Mouse (Mus musculus) c-Kit-positive CD71-positive TER-119-negative erythroid progenitor cells, embryonic 14.5 days (primary cell): ENCODE results near the gene Kif23.
A peak's percentile ranks its signal among the peaks of the same experiment; 100 is the strongest.

Experiments
- DNase-seq: peaks from one replicate; pipeline ENCODE4 v3.0.0-alpha.2; 2013; ENCODE audit warnings: low read depth

Kif23 gene

DNA sequence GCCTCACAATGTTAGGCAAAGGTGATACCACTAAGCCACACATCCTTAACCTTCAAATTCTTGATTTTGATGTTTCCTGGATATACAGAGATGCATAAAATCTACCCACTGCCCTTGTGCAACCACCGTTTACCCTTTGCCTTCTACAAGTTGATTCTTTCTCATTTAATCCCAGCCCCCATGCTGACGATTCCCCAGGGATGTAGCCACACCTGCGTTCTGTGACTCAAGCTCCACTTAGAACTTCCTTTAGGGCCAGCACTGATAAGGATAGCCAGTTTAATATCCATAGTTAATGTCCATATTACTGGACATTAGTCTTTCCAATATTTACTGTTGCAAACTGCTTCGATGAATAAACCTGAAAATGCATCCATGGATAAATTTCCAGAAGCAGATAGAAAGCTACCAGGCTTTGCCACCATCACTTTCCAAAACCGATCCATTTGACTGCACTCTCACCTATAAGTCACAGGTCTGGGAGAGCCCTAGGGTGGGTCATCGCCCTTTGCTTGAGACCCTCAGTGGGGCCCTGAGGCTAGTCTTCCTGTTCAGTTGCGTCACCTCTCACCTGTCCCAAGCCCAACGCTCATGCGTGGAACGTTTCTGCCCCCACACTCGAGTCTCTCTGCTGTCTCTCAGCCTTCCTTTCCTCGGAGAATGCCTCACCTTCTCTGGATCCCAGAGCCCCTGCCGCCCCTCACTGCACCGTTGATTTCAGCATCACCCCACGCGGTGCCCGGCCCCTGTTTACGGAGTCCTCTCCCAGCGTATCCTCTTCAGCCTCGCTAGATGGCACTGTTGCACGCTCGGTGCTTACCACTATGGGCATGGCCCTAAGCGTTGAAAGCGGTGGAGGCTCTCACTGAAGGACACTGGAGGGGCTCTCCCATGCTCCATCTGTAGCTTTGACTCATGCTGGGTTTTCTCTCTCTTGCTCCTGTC, 1.1 kb upstream of the Kif23 start:
- DNase-seq = peak; percentile 82

DNA sequence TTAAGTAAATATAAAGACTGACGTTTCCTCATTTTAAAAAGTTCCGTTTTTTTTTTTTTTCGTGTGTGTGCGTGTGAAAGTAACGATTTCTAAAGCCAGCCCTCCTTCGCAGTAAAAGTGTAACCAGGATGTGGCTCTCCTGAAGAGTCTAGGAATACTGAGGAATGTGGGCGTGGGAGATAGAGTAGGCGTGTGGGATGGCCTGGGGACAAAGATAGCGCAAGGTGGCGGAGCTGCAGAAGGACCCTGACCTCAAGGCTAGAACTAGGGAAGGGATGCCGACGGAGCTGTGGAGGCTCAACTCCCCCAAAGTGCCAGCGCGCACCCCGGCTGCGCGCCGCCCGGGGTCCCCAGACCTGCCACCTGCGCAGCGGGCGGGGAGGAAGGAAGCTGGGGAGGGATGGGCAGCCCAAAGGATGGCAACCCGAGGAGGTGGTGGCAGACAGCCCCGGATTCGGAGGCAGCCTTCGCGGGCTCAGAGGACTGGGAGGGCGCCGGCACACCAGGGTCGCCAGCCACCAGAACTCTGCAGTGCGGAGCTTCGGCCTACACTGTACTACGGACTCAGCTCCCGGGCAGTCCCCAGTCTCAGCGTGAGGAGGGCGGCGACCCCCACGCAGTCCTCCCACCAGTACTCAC, 482 bp downstream of the Kif23 start:
- DNase-seq = peak; percentile 40

DNA sequence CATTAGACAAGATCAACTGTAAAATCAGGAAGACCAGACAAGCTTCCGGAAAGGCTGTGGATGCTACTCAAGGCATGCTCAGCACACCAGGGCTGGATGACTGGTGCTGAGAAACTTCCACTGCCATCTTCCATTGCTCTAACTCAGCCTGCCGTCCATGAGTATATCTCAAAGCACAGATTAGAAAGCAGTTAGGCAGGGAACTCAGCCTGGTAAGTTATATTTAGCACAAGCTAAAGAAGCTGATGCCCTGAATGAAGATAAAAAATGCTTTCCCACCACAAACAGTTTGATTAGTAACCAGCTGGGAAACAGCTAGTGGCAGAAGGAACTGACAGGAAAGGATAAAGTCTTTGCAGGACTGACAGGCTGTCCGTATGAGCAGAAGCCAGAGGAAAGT, 5.5 kb downstream of the Kif23 start:
- no peak for DNase-seq

DNA sequence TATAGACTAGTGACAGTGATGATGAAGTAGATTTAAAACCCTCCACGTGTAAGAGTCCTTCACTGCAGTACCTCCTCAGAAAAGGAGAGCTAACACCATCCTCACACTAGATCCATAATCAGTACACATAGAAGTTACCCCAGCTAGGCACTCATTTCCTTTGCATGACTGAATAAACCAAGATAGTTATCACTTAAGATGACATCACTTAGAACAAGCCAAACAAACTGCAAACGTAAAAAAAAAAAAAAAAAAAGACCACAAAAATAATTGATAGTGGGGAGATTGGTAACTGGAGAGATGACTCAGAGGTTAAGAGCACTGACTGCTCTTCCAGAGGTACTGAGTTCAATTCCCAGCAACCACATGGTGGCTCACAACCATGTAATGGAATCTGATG, 13.2 kb downstream of the Kif23 start:
- DNase-seq = no peak

DNA sequence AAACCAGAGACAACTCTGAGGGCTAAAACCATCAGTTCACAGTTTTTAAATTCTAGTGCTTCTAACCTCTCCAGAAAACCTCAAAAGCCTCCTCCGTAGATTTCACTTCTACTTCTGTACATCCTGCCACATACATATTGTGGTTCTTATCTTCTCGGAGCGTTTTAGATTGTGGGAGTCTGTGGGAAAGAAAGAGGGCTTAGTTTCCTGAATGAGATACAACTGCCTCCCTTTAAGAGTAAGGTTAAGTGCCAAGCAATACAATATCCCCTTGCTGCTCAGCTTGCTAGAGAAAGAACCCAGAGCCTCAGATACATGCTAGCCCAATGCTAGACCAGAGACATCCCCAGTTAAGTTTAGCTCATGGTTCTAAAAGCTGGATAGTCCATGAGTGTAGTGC, 14.6 kb downstream of the Kif23 start:
- no peak for DNase-seq

DNA sequence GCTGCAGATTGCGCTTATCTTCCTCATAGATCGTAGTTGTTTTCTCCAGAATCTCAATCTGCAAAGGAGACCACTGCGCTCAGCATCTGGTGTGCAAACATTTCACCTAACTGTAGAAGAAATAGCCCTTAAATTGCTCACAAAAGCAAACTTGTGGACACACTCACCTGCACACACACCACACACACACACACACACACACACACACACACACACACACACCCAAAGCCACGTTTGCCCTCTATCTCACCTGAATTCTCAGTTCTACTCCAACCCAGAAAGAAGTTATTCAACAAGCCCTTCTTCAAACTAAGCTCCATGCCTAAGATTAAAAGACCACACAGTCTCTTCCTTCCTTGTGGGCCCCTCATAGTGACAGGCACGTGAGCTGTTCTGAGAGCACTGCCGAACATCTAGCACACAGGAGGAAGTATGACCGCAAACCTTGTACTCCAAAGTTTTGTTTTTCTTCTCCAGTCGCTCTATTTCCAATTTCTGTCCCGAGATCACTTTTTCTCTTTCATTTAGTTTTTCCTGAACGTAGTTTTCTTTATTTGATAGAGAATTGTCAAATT, 21.4 kb downstream of the Kif23 start:
- no peak for DNase-seq

DNA sequence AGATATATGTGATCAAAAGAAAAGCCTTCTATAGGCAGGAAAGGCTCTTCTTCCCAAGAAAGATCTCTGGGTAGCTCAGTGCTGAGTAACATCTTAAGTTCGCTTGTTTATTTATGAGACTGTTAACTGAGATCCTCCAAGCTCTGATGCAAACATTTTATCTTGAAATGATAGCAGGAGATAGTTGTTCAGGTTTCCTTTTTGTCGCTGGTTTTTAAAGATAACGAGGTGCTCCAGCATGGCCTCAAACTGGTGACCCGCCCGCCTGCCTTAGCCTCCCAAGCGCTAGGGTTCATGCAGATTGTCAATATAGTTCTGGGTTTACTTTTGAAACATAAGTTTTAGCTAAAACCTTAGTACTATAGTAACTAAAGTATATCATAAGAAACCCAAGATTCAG, 26.2 kb downstream of the Kif23 start:
- DNase-seq = no peak

DNA sequence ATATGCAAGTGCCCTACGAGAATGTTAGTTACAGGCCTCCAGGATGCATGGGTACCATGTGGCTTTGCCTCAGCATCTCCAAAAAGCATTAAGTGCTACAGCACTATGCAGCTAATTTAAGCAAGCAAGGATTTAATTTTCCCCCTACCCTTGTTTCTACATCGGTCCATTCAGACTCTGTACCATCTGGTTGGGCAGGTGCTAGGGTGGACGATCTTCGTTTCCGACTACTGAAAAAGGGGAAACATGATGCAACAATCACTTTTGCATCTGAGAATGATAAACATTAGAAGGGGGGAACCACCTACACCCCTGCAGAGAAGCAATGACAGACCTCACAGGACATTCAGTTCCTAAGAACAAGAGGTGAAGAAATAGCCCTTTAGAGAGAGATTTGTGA, 27.1 kb downstream of the Kif23 start:
- DNase-seq = no peak

DNA sequence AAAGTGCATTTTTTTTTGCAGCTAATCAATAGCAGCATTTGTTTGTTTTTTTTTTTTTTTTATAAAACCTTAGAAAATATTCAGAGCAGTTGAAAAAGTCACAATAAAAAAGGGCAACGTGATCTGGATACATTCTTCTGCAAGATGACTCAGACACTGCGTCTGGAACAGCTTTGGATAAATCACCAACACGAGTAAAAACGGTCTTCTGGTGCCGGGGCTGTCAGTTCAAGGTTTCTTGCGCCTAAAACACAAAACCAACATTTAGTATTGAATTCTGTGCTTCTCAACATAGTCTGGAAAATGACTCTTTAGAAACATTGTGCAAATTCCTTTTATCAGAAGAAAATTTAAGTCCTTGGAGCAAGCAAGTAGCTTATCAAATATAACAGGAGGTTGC, 29.1 kb downstream of the Kif23 start:
- DNase-seq = no peak

DNA sequence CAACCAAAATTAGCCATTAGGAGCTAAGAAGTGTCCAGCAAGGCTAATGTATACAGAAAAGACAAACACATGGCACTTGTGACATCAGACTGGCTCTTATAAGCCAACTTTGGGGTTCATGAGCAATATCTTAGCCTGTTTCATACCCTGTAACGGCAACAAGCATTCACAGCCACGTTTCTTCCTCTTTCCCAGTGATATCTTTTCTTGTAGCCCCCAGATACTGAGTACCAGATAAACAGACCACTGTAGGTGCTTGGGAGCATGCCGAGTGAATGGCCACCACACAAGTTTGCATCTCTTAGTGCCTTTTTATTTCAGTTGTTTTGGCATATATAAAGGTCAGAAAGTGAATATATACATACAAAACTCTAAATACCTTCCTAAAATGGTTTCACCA, 29.6 kb downstream of the Kif23 start:
- DNase-seq = no peak

DNA sequence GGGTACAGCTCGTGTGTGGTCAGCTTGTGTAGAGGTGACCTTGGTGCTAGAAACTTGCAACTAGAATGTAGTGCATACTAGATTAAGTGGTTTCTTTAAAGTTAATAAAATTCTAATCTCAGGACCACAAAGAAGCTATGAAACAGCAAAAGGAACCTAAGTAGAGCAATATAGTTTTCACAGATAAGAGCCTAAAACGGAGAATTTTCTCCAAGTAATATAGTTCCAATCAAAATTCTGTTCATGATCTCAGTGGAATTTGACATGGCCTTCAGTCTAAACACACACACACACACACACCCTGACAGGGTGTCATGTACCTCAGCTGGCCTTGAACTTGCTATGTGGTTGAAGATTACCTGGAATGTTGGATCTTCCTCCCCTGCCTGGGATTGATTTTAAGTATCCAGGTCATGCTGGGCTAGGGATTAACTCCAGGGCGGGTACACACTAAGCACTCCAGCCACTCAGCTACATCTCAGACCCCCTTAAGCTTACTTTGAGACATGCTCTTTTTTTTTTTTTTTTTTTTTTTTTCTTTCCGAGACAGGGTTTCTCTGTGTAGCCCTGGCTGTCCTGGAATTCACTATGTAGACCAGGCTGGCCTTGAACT, 31.1 kb downstream of the Kif23 start:
- no peak for DNase-seq

DNA sequence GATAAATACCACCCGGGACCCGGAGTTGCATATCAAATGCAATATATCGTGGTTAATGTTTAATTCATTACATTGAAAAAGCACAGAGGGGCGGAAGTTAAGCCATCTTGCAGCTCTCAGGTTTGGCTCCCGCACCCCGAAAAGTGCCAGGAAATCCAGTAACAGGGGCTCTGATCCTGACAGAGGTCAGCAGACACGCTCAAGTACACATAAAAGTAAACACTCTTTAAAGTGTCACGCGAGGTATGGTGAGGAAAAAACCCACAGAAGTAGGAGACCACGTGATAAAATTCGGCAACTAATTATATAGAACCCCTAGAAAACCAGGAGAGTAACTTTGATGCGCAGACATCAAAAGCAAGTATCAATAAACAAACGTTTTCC, 31.7 kb downstream of the Kif23 start:
- no peak for DNase-seq

DNA sequence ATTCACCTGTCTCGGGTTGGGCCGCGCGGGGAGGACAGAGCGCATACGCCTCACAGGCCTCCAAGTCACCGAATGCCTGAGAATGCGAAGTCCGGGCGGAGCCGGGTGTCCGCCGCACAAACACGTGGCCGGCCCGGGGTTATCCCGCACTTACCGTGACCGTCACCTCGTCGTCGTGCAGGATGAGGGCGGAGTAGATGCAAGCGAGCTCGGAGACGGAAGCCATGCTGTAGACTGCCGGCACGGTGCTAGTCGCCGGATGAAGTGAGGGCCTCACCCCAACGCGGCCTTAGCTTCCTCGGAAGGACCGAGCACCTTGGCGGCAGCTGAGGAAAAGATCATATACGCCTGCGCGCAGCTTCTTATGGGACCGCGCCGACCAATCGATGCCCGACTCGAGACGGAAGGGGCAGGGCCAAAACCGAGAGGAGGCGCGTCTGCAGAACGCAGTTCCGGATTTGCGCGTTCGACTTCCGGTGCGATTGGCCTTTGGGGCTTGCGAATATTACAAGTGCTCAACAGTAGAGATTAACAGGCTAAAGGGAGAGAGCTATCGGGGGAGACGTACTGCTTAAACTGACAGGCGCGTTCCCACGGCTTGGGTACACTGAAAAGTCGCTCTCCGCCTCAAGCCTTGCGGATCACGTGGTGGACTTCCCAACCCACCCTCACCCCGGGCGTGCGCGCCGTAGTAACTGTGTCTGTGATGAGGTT, 32.2 kb downstream of the Kif23 start, which contains the start of gene Rplp1:
TSS of gene Rplp1 (minus strand) at position 340 of the 714 bp plus-strand sequence.
- DNase-seq = peak; percentile 96

DNA sequence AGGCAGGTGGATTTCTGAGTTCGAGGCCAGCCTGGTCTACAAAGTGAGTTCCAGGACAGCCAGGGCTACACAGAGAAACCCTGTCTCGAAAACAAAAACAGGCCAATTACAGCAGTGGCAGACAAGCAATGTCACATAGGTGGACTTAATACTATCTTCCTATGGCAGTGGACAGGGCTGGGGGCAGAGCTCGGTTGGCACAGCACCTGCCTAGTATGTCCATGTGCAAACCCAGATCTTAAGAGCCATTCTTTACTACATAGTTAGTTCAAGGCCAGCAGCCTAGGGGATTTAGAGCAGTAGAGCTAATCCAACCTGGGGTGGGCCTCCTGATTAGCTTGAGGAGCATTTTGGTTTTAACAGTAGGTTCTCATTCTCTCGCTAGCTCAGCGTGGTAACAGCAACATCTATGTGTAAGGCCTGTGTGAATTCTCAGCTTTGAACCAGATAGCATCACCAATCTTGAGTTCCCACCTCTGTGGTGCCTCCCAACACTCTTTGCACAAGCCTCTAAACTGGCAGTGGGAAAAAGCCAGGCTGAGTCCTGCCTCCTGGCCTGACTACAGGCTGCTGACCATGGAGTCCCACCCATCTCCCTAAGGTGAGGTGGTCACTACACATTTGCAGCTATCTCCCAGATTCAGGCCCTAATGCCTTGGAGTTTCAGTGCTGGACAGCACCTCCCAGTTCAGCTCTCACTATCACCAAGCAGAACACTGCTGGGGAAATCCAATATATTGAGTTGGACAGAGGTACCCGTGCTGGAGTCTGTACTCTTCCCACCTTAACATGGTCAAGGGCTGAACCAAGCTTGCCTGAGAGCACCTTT, 35.1 kb downstream of the Kif23 start:
- no peak for DNase-seq

DNA sequence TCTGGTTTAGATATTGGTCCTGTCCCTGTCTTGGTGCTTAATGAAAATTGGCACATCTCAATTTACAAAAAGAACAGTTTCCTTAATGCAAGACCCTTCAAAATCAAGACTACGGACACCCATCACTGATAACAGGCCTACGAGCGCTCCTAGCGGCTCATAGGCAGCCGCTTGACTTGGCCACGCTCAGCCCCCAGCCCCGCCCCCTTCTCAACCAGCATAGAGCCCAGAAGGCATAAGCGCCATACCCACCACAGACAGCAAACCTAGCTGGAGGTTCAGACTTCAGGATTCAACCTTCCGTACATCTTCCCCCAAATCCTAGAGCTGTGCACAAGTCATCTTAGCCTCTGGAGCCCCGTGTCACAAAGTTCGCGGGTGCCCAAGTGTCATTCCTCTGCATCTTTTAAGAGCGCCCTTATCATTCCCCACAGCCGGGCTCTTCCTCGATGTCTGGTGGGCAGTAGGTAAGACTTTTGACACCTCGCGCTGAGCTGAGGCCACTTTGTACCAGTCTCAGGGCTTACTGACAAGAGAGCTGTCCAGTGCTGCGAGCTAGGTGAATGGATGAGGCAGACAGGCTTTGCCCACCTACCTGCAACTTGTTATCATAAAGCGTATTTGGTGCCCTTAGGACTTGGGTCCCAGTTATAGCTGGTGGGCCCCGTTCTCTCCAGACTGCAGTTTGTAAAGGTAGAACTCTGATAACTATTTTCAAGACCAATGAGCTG, 35.9 kb downstream of the Kif23 start:
- no peak for DNase-seq

DNA sequence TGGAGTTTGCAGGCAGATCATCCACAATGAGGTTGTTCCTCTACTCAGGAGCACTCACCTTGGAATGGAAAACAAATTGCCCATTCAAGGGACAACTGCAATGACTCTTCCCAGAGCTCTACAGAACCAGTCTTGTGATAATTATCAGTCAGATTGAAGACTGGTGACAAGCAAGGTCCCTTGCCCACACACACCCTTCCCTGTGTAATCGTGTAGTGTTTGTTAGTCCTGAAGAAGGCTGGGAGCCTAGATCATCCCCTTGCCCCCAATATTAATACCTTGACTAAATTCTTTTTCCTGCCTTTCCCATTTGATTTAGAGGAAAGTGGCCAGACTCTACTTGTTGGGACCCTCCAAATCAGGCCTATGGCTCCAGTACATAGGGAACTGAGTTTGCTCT, 36.9 kb downstream of the Kif23 start:
- no peak for DNase-seq

DNA sequence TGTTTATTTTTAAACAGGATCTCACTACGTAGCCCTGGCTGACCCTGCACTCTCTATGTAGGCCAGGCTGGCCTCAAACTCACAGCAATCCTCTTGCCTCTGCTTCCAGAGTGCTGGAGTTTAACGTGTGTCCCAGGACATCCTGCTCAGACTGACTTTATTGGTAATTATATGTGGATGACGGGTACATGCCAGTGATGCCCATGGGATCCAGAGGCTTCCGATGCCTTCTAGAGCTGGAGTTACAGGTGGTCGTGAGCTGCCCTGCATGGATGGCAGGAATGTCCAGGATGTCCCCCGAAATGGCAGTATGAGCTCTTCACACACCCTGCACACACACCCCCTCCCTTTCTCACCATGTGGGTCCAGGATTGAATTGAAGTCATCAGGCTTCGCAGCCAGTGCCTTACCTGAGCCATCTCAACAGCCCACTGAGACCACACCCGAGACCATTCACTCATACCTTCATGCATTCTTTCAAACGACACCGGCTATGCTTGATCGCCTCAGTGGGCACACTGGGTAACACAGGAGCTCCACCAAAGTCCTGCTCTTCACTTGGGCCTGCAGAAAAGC, 37.7 kb downstream of the Kif23 start:
- no peak for DNase-seq

DNA sequence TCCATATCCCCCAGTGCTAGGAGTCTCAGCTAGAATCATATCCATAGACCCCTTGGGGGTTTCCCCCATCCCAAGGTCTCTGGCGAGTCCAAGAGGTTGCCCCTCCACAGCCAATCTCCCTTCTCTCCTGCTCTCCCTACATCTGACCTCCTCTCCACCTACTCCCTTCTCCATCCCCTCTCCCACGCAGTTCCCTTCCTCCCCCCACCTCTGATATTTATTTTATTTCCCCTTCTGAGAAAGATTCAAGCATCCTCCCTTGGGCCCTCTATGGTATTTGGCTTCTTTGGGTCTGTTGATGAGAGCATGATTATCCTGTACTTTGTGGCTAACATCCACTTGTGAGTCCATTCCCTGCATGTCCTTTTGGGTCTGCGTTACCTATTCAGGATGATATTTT, 38.2 kb downstream of the Kif23 start:
- DNase-seq = no peak

DNA sequence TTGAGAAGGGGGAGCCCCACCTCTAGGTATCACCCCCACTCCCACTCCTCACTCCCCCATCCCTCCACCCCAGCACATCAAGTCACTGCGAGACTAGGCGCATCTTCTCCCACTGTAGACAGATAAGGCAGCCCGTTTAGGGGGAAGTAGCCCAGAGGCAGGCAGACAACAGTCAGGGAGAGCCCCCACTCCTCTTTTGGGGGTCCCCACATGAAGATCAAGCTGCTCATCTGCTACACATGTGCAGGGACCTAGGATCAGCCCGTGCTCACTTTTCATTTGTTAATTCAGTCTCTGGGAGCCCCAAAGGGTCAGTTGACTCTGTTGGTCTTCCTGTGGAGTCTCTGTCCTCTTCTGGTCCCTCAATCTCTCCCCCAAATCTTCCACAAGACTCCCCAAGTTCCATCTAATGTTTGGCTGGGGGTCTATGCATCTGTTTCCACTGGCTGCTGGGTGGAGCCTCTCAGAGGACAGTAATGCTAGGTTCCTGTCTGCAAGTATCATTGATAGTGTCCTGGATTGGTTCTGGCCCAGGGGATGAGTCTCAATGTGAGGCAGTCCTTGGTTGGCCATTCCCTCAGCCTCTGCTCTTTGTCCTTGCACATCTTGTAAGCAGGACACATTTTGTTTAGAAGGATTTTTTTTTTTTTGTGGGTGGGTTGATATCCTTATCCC, 38.8 kb downstream of the Kif23 start:
- no peak for DNase-seq

DNA sequence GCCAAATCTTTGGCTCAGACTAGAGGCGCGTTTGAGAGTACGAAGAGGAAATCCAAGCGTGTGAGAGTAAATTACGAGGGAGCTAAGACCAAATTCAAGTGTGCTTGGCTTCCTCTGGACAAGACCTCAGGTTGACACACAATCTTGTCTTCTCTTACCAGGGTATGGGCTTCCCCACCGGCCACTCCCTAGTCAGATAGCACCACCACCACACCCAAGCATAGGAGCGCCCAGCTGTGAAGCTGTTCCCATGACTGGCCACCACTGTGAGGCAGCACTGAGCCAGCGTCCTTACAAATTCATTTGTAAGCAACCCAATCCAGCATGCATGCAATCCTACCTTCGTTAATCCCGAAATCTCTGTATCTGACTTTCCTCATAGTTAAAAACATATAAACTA, 39.7 kb downstream of the Kif23 start:
- DNase-seq = peak; percentile 72
